Mouse (Mus musculus) stomach, postnatal 0 days (tissue): ENCODE measurements around the gene Ccr1.

Source experiments
- CTCF ChIP-seq: IDR thresholded peaks from 2 replicates; pipeline ENCODE4 v1.5.1; 2016; ENCODE audit warnings: antibody characterized with exemption, low read depth, mild to moderate bottlenecking, moderate library complexity
- EP300 ChIP-seq: optimal IDR thresholded peaks from 2 replicates; pipeline ENCODE3; 2016; ENCODE audit warnings: antibody characterized with exemption

DNA sequence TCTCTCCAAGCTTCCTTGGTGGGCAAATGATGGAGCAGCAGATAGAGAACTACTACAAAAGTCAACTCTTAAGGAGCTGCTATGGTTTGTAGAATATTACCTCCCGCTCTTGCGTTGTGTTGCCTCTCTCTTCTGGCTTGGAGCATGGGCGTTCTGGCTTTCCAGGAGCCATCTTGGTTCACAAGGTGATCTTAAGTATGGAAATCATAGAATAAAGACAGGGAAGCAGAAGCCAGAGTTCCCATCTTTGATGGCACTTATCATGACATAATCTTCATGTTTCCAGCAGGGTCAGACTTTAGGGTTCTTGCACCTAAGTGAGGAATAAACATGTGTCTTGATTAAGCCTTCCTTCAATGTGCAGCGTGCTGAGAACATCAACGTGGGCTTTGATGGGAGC, 32.7 kb downstream of the Ccr1 start:
- TF ChIP-seq CTCF (no peak), EP300 (no peak)
